Mouse (Mus musculus): ENCODE data around the gene Ubtf.
A peak's percentile ranks its signal among the peaks of the same experiment; 100 is the strongest.

Ubtf gene

DNA sequence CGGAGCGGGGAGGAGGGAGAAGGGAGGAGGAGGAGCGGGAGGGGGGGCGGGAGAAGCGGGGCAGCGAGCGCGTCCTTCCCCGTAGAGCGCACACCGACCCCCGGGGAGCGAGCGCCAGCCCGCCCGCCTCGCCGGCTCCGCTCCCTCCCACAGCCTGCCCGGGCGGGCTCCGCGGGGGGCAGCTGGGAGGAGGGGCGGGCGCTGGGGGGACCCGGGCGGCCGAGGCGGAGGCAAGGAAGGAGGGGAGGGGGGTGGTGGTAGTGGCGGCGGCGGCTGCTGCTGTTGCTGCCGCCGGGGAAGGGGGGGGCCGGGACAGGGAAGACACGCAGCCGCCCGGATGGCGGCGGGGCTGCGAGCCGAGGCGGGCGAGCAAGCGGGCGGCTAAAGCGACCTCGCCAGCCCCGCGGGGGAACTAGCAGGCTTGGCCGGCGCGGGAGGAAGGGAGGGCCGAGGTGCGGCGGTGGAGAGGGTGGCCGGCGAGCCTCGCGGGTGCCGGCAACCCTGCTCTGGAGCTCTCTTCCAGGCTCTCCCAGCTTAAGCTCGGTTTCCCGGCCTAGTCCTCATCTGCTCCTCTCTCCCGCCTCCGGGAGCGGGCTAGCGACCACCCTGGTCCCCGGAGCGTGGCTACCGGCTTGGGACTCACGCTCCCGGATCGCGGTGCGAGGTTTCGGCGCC lies 1.5 kb downstream of the Ubtf start:
- peak; percentile 79 for DNase-seq (ENCODE audit: low read depth, low spot score)

GRCm38 (mm10) chr11:102317298-102317900 lies 2.1 kb downstream of the Ubtf start:
- peak; percentile 76 for DNase-seq (ENCODE audit: low read depth, low spot score)

DNA sequence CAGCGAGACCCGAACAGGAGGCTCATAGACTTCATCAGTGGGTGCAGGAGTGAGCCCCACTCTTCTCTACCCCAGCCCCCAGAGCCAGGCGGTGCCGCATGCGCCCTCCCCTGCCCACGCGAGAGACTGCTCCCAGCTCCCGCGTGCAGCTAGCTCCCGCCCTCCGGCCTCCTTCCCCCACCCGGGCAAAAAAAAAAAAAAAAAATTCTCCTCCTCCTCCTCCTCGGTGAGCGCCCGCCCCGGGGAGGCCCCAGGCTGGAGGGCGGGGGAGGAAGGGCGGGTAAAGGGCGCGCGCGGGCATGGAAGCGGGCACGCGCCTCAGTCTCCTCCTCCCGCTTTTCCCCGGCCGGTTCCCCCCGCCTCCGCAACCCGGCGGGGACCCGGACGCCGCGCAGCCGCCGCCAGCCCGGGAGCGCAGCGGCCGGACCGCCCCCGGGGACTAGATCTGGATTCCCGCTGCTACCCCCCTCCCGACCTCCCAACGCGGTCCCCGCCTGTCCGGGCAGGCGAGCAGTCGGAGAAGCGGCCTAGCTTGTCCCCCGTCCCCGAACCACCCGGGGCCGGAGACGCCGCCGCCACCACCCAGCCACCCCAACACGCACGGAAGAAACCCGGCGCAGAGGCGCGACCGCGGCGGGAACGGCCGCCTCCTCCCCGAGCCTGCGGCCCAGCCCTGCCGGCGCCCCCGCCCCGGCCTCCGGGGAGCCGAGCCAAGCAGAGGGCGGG lies 2.8 kb downstream of the Ubtf start:
- peak; percentile 93 for DNase-seq (ENCODE audit: low read depth, low spot score)

DNA sequence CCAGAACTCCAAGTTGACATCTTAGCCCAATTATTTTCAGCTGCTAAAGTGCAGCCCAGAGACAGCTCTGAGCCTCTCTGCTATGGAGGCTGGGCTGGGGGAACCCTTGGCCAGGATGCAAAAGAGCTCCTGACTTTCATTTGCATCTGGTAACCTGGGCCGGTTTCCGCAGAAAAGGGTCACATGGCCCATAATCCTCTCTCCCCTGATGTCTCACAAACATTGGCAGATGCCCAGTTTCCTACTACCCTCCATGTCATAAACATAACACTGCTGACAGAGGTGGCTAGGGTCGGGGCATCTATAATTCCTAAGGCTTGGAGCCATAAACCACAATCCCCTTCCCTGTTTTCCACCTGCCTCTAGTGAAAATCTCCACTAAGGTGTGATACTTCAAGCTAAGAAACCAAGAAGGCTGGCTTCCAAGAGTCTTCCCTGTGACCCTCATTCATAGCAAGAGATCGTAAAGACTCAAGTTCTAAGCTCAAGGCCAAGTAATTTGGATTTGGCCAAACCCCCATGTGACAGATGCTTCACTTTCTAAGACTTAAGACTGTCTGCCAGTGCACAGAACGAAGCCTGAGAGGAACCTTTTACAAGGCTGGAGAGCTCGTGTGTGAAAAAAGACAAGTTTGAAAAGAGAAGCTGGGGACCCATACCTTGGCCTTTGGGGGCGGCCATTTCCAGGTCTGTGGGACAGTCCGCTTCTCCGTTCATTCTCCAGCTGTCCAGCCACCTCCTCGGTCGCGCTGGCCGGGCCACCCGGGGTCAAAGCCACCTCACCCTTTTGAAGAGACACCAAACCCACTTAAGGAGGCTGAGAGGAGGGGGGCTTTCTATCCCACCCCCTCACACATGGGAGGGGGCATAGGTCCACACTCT lies 3.6 kb downstream of the Ubtf start:
- peak; percentile 50 for DNase-seq (ENCODE audit: low read depth, low spot score)

DNA sequence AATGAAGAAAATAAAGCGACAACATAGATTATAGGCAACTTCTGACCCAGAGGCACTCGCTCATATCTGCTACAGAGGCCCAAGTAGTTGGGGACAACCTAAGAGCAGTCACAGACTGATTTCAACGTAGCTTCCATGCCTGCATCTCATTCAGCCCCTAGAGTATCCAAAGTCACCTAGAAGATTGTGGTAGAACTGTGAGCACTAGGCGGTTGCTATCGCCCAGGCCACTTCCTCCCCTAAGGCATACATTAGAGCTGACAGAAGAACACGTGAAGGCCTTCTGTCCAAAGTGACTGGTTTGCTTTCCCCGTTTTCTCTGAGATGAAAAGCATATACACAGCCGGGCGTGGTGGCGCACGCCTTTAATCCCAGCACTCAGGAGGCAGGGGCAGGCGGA lies 5.2 kb downstream of the Ubtf start:
- no peak for DNase-seq (ENCODE audit: low read depth, low spot score)

DNA sequence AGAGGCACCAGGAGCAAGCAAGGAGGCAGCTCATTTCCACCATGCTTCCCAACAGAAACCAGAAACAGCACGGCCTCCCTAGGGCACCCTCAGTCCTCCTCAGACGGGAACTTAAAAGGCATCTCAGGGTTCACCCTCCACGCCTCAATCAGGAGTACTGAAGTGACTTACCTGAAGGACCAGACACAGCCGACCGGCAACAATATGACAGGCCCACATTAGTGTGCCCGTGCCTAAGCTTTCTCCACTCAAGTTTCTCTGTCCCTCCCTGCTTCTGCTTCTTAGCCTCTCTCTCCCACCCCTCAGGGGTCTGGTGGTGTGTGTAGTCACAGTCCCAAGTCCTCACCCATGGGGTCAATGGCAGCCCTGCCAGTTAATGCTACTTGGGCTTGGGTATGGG lies 7.0 kb downstream of the Ubtf start:
- DNase-seq (ENCODE audit: low read depth, low spot score), result no peak

DNA sequence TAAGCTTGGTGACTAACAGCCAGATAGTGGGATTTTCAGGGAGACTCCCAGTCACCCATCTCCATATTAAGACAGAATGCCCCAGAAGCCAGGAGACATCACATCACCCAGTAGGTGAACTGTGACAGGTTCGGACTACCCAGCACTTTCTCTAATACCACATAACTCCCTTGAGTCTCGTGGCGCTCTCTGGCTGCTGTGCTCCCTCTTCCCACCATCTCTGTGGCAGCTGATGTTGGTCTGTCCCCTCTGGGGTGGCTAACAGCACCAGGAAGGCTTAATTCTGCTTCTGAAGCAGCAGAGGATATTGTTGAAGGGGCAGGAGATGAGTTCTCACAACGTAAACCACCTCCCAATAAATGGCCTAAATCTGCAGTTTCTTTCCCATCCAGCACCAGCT lies 7.6 kb downstream of the Ubtf start:
- DNase-seq (ENCODE audit: low read depth, low spot score), result no peak

- no peak for DNase-seq (ENCODE audit: low read depth, low spot score)
These were observed 8.5 kb downstream of the Ubtf start for GRCm38 (mm10) chr11:102310768-102311695.

DNA sequence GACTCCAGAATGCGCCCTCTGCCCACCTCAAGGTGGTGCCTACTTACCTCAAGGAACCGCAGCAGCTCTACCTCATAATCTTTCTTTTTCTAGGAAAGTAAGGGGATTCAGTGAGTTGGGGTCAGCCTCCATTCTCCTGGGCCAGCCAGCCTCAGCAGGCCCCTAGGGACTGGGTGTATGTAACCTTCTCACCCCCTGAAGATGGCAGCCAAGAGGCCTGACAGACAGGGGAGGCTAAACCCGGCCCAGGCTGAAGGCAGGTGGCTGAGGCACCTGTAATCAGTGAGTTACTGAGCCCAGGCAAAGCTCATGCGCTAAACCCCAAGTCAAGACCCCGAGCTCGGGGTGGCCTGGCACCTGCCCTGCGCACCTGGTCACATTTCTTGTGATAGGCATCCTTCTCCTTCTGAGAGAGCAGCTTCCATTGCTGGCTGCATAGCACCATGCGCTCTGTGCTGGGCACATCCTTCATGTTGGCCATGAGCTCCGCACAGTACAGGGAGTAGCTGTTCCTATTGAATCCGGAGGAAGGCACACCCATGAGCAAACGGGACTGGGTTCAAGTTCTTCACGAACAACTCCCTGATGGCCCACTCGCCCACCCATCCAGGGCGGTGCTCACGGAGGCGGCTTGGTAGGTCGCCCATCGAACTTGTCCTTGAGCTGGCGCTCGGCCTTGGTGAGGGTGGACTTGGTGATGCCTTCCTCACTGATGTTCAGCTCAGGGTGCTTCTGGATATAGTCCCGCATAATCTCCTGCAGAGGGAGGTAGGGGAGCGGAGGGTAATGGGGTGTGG lies 9.5 kb downstream of the Ubtf start:
- no peak for DNase-seq (ENCODE audit: low read depth, low spot score)

- DNase-seq (ENCODE audit: low read depth, low spot score), result peak; percentile 98
These were observed 10.6 kb downstream of the Ubtf start for GRCm38 (mm10) chr11:102308979-102309378.

DNA sequence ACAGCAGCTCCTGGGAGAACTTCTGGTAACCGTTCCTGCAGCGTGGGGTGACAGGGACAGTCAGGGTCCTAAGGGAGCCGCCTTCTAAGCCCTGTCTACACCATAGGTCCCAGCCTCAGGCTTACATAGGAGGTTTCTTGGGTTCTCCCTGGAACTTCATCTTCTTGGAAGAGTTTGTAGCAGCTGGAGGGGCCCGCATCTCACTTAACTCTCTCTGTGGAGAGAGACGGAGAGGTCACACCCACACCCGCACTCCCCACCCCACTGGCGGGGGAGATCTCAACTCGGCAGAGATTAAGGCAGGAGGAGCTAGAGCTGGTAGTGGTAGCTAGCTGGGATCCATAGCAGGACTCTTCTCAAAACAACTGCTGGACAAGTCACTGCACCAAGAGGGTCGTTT lies 11.4 kb downstream of the Ubtf start:
- no peak for DNase-seq (ENCODE audit: low read depth, low spot score)

GRCm38 (mm10) chr11:102305359-102305758 lies 14.2 kb downstream of the Ubtf start:
- DNase-seq (ENCODE audit: low read depth, low spot score), result no peak

GRCm38 (mm10) chr11:102304141-102304540 lies 15.4 kb downstream of the Ubtf start:
- no peak for DNase-seq (ENCODE audit: low read depth, low spot score)

- peak; percentile 71 for DNase-seq (ENCODE audit: low read depth, low spot score)
These were observed 19.7 kb downstream of the Ubtf start for GRCm38 (mm10) chr11:102299839-102300238.

- DNase-seq (ENCODE audit: low read depth, low spot score), result peak; percentile 59
These were observed 21.7 kb downstream of the Ubtf start for GRCm38 (mm10) chr11:102297577-102298556.

DNA sequence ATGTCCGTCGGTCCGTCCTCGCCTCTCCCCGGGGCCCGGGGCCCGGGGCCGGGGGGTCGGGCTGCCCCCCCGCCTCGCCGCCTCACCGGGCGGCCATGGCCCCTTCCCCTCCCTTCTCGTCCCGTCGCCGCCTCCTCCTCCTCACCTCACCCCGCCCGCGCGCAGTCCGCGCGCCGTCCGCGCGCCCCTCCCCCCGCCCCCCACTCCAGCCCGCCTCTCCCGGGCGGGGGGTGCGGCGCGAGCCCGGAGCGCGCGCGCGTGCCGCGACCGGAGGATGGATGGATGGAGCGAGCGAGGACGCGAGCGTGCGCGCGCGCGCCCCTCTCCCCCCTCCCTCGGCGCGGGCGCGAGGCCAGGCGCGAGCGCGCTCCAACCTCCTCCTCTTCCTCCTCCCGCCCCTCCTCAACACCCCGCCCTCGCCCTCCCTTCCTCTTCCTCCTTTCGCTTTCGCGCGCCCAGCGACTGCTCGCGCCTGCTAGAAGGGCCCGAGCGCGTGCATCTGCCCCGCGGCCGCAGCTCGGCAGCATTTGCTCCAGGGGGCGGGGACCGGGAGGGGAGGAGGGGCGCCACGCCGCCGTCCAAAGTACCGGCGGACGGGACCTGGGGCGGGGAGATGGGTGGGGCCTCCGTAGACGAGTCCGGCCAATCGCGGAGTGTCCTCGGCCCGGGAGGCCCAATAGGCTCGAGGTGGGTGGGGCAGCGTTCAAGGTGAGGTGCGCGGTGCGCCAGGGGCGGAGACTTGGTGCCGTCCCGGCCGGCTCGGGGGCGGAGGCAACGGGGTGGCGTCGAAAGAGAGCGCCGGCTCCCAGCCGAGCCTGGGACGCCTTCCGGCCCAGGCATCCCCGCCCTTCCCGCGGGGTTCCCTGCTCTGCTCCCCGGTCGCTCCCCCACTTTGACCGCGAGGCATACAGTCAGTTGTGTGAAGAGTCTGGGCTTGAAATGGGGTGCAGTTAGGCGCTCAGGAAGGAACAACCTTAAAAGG lies 22.8 kb downstream of the Ubtf start, which contains the start of gene Atxn7l3:
Gene Atxn7l3 (minus strand): TSS at position 141 of the 982 bp plus-strand sequence.
- DNase-seq (ENCODE audit: low read depth, low spot score), result peak; percentile 100

All from brain, adult 2 months (tissue).